Mouse (Mus musculus): ENCODE results near the gene Gm765. TPM values are rescaled to one million over a fixed set of nuclear protein-coding genes. Genes with fewer than 3 reads are reported as not detected.

Gm765 gene
- total RNA-seq (2023): 0.18 TPM

GRCm38 (mm10) chr6:98342654-98343053 is at the start of gene Gm765:
Gene Gm765 (minus strand): TSS chr6:98342754.

